Comparison of ENCODE assay signal across 10 mouse cellular contexts in the genomic region with DNA sequence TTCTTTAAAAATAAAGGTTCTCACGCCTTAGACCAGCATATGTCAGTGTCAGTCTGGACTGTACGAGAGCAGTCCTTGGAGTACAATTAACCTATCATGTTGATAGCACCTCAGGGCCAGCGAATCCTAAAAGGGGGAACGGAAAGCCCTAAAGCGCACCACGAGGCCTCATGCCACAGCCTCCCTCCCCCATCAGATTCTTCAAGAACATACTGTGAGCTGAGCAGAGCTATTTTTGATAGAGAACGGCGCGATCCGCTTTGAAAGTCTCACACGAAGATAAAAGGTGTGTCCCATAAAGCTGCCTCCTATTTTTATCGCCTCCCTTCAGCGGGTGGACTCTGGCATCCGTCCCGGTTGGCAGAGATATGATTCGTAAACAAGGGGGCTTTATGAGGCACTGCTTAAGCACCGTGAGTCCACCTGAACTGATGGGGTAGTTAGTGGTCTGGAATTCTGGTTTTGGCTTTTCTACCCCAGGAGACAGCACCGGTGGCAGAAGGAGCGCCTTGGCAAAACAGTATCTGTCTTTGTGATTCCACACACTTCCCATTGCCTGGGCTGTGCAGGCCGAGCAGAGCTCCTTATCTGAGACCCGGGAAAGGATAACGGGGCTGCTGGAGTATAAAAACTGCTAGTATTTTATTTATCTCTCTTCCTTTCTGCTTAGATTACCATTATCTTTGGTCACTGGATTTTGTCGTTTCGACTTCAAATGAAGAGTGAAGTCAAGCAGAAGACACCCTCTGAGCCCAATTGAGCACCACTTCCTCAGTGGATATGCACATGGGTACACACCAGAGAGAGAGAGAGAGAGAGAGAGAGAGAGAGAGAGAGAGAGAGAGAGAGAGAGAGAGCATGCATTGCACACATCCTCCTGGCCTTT.
DNase-seq lines count a peak whose midpoint lies in the region; ATAC-seq and TF ChIP-seq lines count a peak whose summit lies in the region.
"Had no signal": no experiment of that assay in that cellular context is flagged by ENCODE, and none has a peak within 500 bp of the region (broad histone marks: within the 10 kb centered on the region; RNA-seq: fewer than 3 reads in every experiment).

No protein-coding gene starts in this region.

- H3K4me1 ChIP-seq in intestine, embryonic 16.5 days (ENCODE audit: control insufficient read depth, insufficient read depth, low read length) = no peaks in the 10 kb centered on the region
- H3K4me1 ChIP-seq in intestine, postnatal 0 days (replicated peaks; ENCODE audit: control insufficient read depth, insufficient read depth, low read length) = no peaks in the 10 kb centered on the region
- no peaks in the 10 kb centered on the region for H3K4me1 ChIP-seq in hindbrain, embryonic 12.5 days
- H3K4me1 ChIP-seq: embryonic facial prominence, embryonic 15.5 days; megakaryocyte, embryonic 14.5 days had no signal

- H3K9me3 ChIP-seq in intestine, embryonic 16.5 days (ENCODE audit: control insufficient read depth, low read length) = no peaks in the 10 kb centered on the region
- H3K9me3 ChIP-seq in intestine, postnatal 0 days (ENCODE audit: control insufficient read depth) = no peaks in the 10 kb centered on the region
- no peaks in the 10 kb centered on the region for H3K9me3 ChIP-seq in hindbrain, embryonic 12.5 days (replicated peaks)
- H3K9me3 ChIP-seq: embryonic facial prominence, embryonic 15.5 days; megakaryocyte, embryonic 14.5 days had no signal

- WGBS in intestine, embryonic 16.5 days = 48% methylated on average over 24 of the region's 24 CpGs
- 42% methylated on average over 24 of the region's 24 CpGs for WGBS in intestine, postnatal 0 days
- WGBS in hindbrain, embryonic 12.5 days = 79% methylated on average over 24 of the region's 24 CpGs

- H3K36me3 ChIP-seq in intestine, embryonic 16.5 days (ENCODE audit: control insufficient read depth, insufficient read depth, low read length) = no peaks in the 10 kb centered on the region
- no peaks in the 10 kb centered on the region for H3K36me3 ChIP-seq in intestine, postnatal 0 days (ENCODE audit: control insufficient read depth, insufficient read depth)
- H3K36me3 ChIP-seq in hindbrain, embryonic 12.5 days = no peaks in the 10 kb centered on the region
- H3K36me3 ChIP-seq: embryonic facial prominence, embryonic 15.5 days had no signal

- H3K27me3 ChIP-seq in intestine, embryonic 16.5 days (replicated peaks; ENCODE audit: control insufficient read depth, insufficient read depth, low read length) = no peaks in the 10 kb centered on the region
- no peaks in the 10 kb centered on the region for H3K27me3 ChIP-seq in intestine, postnatal 0 days (replicated peaks; ENCODE audit: control insufficient read depth, insufficient read depth, low read length)
- no peaks in the 10 kb centered on the region for H3K27me3 ChIP-seq in hindbrain, embryonic 12.5 days
- H3K27me3 ChIP-seq: embryonic facial prominence, embryonic 15.5 days had no signal

- H3K4me2 ChIP-seq in intestine, embryonic 16.5 days (ENCODE audit: low read depth, low read length) = peak overlapping the region; percentile 32; the same call in 1 of the 2 replicates
- no peak overlapping the region for H3K4me2 ChIP-seq in intestine, postnatal 0 days (replicated peaks; ENCODE audit: low read depth)
- no peak overlapping the region for H3K4me2 ChIP-seq in hindbrain, embryonic 12.5 days (replicated peaks)
- H3K4me2 ChIP-seq: embryonic facial prominence, embryonic 15.5 days had no signal

- ATAC-seq in intestine, embryonic 16.5 days = no peak
- no peak for ATAC-seq in intestine, postnatal 0 days
- no peak for ATAC-seq in hindbrain, embryonic 12.5 days (ENCODE audit: low FRiP score)

- H3K27ac ChIP-seq in intestine, embryonic 16.5 days (ENCODE audit: low read length) = no peak overlapping the region
- no peak overlapping the region for H3K27ac ChIP-seq in intestine, postnatal 0 days (ENCODE audit: low read depth, low read length)
- no peak overlapping the region for H3K27ac ChIP-seq in hindbrain, embryonic 12.5 days
- H3K27ac ChIP-seq: embryonic facial prominence, embryonic 15.5 days had no signal

- DNase-seq in frontal cortex, adult 2 months (ENCODE audit: extremely low spot score in 1 of 2, low spot score in 1 of 2) = peak; percentile 60 to 71
- peak; percentile 69 for DNase-seq in left cerebral cortex, adult 18-20 months (ENCODE audit: low spot score in 2 of 2)
- DNase-seq in right cerebral cortex, postnatal 14 days = peak; percentile 39
- DNase-seq in thymus, postnatal 0 days (ENCODE audit: low spot score) = no peak
- no peak for DNase-seq in urinary bladder, postnatal 25 days (ENCODE audit: low spot score)

- no peak overlapping the region for H3K4me3 ChIP-seq in intestine, embryonic 16.5 days (ENCODE audit: low read length)
- H3K4me3 ChIP-seq in intestine, postnatal 0 days (ENCODE audit: low read depth, low read length) = no peak overlapping the region
- H3K4me3 ChIP-seq in hindbrain, embryonic 12.5 days = no peak overlapping the region
- H3K4me3 ChIP-seq: embryonic facial prominence, embryonic 15.5 days; megakaryocyte, embryonic 14.5 days had no signal

- TF ChIP-seq CTCF in intestine, postnatal 0 days (IDR thresholded peaks at IDR 0.05; ENCODE audit: low read depth) = no peak

- H3K9ac ChIP-seq in intestine, embryonic 16.5 days (ENCODE audit: low read depth, low read length) = no peak overlapping the region
- H3K9ac ChIP-seq in intestine, postnatal 0 days (ENCODE audit: low read depth, low read length) = no peak overlapping the region
- no peak overlapping the region for H3K9ac ChIP-seq in hindbrain, embryonic 12.5 days
- H3K9ac ChIP-seq: embryonic facial prominence, embryonic 15.5 days had no signal

Comparison
In these comparisons a context has a peak if more than half of its experiments do, and no peak if none do; other contexts are left out.
1. DNase-seq: peak in frontal cortex, adult 2 months (2 of 2), left cerebral cortex, adult 18-20 months (2 of 2) and right cerebral cortex, postnatal 14 days (single experiment); none in thymus, postnatal 0 days (single experiment) and urinary bladder, postnatal 25 days (single experiment).